Mouse (Mus musculus): Measurements from ENCODE around the gene Pnisr.

Pnisr gene

GRCm38 (mm10) chr4:21847481-21848286 is at the start of gene Pnisr:
Gene Pnisr, plus strand, starts transcription at chr4:21847583.
- DNase-seq (ENCODE audit: low read depth): peak; percentile 97

- no peak for DNase-seq (ENCODE audit: low read depth)
These were observed 46.4 kb upstream of the Pnisr start for GRCm38 (mm10) chr4:21801013-21801412.

GRCm38 (mm10) chr4:21801620-21802019 is 45.8 kb upstream of the Pnisr start:
- DNase-seq (ENCODE audit: low read depth): no peak

GRCm38 (mm10) chr4:21807204-21807603 is 40.2 kb upstream of the Pnisr start:
- DNase-seq (ENCODE audit: low read depth): no peak

- no peak for DNase-seq (ENCODE audit: low read depth)
These were observed 36.8 kb upstream of the Pnisr start for GRCm38 (mm10) chr4:21810608-21811007.

- no peak for DNase-seq (ENCODE audit: low read depth)
These were observed 34.7 kb upstream of the Pnisr start for GRCm38 (mm10) chr4:21812635-21813034.

- DNase-seq (ENCODE audit: low read depth): peak; percentile 78
These were observed 33.4 kb upstream of the Pnisr start for GRCm38 (mm10) chr4:21814029-21814428.

- DNase-seq (ENCODE audit: low read depth): no peak
These were observed 20.8 kb upstream of the Pnisr start for GRCm38 (mm10) chr4:21826616-21827015.

GRCm38 (mm10) chr4:21832844-21833243 is 14.5 kb upstream of the Pnisr start:
- DNase-seq (ENCODE audit: low read depth): no peak

GRCm38 (mm10) chr4:21848287-21848630 is 876 bp downstream of the Pnisr start:
- peak; percentile 93 for DNase-seq (ENCODE audit: low read depth)

GRCm38 (mm10) chr4:21857481-21857880 is 10.1 kb downstream of the Pnisr start:
- no peak for DNase-seq (ENCODE audit: low read depth)

GRCm38 (mm10) chr4:21865226-21865625 is 17.8 kb downstream of the Pnisr start:
- no peak for DNase-seq (ENCODE audit: low read depth)

GRCm38 (mm10) chr4:21878776-21879175 is 31.4 kb downstream of the Pnisr start:
- peak; percentile 25 for DNase-seq (ENCODE audit: low read depth)

- DNase-seq (ENCODE audit: low read depth): peak; percentile 83
These were observed 32.3 kb downstream of the Pnisr start, which contains the start of gene Coq3 for GRCm38 (mm10) chr4:21879565-21880220. Gene Coq3, plus strand, starts transcription at chr4:21879673.

GRCm38 (mm10) chr4:21882806-21883205 is 35.4 kb downstream of the Pnisr start:
- no peak for DNase-seq (ENCODE audit: low read depth)

GRCm38 (mm10) chr4:21885831-21886230 is 38.4 kb downstream of the Pnisr start:
- DNase-seq (ENCODE audit: low read depth): no peak
